Mouse (Mus musculus): ENCODE measurements around the gene Fam71d.

The Fam71d gene

GRCm38 (mm10) chr12:78773211-78773610, 81.9 kb downstream of the Fam71d start:
- DNase-seq (ENCODE audit: low read depth), result no peak

GRCm38 (mm10) chr12:78777916-78778315, 86.6 kb downstream of the Fam71d start:
- DNase-seq (ENCODE audit: low read depth), result no peak

- no peak for DNase-seq (ENCODE audit: low read depth)
Observed at GRCm38 (mm10) chr12:78778423-78779067, 87.2 kb downstream of the Fam71d start.

Data from c-Kit-positive CD71-positive TER-119-negative erythroid progenitor cells, embryonic 14.5 days (primary cell).